Comparison of ENCODE assay signal across 13 mouse cellular contexts in the genomic region with DNA sequence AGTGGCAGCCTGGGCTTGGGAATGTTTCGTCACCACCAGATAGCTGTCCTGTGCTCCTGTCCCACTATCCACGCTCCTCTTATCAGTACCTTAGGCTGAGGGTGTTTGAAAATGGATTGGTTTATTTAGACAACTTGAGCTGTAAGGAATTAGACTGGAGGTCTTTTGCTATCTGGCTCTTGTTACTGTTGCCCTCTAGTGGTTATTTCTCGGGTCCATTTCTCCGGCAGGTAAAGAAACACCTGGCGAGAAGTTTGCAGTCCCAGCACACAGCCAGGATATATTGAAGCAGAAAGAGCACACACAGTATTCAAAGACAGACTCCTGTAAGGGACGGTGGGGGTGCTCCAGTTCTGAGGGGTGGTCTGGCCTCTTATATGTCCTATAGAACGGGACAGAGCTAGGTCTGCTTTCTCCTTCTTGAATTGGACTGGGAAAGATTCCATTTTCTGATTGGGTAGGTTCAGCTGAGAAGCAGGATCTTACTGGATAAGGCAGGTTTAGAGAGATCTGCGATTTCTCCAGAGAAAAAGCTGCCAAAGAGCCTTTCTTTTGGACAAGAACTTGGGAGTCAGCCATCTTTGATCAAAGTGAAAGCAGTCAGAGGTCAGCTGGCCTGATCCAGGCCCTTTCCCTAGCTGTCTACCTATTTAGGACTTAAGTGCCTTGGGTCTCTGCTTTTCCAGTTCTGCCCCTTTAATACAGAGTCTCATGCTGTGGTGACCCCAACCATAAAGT.
DNase-seq lines count a peak whose midpoint lies in the region; ATAC-seq and TF ChIP-seq lines count a peak whose summit lies in the region.
"Had no signal": no experiment of that assay in that cellular context is flagged by ENCODE, and none has a peak within 500 bp of the region (broad histone marks: within the 10 kb centered on the region; RNA-seq: fewer than 3 reads in every experiment).

No protein-coding gene starts in this region.

- peak; percentile 68 for TF ChIP-seq CTCF in intestine, postnatal 0 days (IDR thresholded peaks at IDR 0.05; ENCODE audit: low read depth)
- TF ChIP-seq CTCF in lung, postnatal 0 days (IDR thresholded peaks at IDR 0.05), result peak; percentile 57
- TF ChIP-seq CTCF in MEL (IDR thresholded peaks at IDR 0.05 in 2 of 3, conservative IDR thresholded peaks at IDR 0.05 in 1 of 3; ENCODE audit: control insufficient read depth in 1 of 3, insufficient read depth in 1 of 3, low read depth in 2 of 3, low read length in 3 of 3, poor library complexity in 1 of 3, severe bottlenecking in 1 of 3), result peak; percentile 19 to 42 (median 27); a peak in 5 of 6 replicates

- H3K4me3 ChIP-seq in intestine, postnatal 0 days (ENCODE audit: low read depth, low read length), result no peak overlapping the region
- no peak overlapping the region for H3K4me3 ChIP-seq in intestine, embryonic 15.5 days (replicated peaks)
- no peak overlapping the region for H3K4me3 ChIP-seq in lung, postnatal 0 days (ENCODE audit: low read depth, low read length)
- H3K4me3 ChIP-seq in MEL (ENCODE audit: control insufficient read depth in 1 of 2, insufficient read depth in 1 of 2, low read depth in 2 of 2, low read length in 2 of 2), result no peak overlapping the region
- H3K4me3 ChIP-seq in brown adipose tissue, adult 24 weeks (ENCODE audit: insufficient read depth, low read depth, low read length), result peak overlapping the region; percentile 6; the same call in 1 of the 2 replicates
- H3K4me3 ChIP-seq: forebrain, embryonic 12.5 days; limb, embryonic 15.5 days; midbrain, embryonic 12.5 days had no signal

- H3K79me2 ChIP-seq in MEL (ENCODE audit: control insufficient read depth, insufficient read depth, low read length, poor library complexity), result no peaks in the 10 kb centered on the region

- WGBS in intestine, postnatal 0 days, result 38% methylated on average over 8 of the region's 8 CpGs
- 44% methylated on average over 8 of the region's 8 CpGs for WGBS in intestine, embryonic 15.5 days
- 26% methylated on average over 8 of the region's 8 CpGs for whole genome bisulfite sequencing in lung, postnatal 0 days

- TF ChIP-seq EP300 in lung, postnatal 0 days (IDR thresholded peaks at IDR 0.05), result no peak
- no peak for TF ChIP-seq EP300 in MEL (IDR thresholded peaks at IDR 0.05; ENCODE audit: low read depth in 1 of 2, low read length in 2 of 2)

- H3K27ac ChIP-seq in intestine, postnatal 0 days (ENCODE audit: low read depth, low read length), result no peak overlapping the region
- no peak overlapping the region for H3K27ac ChIP-seq in intestine, embryonic 15.5 days
- H3K27ac ChIP-seq in lung, postnatal 0 days (ENCODE audit: low read length), result no peak overlapping the region
- H3K27ac ChIP-seq in MEL (ENCODE audit: control insufficient read depth, low read depth, low read length), result no peak overlapping the region
- H3K27ac ChIP-seq in brown adipose tissue, adult 24 weeks (replicated peaks; ENCODE audit: low read depth, low read length), result peak overlapping the region; percentile 70
- H3K27ac ChIP-seq: forebrain, embryonic 12.5 days; limb, embryonic 15.5 days; midbrain, embryonic 12.5 days had no signal

- peak; percentile 27 for DNase-seq in lung, postnatal 0 days (ENCODE audit: low spot score)
- no peak for DNase-seq in lung, postnatal 14 days
- DNase-seq in MEL (ENCODE audit: low read depth, low spot score), result no peak
- DNase-seq in layer of hippocampus, postnatal 14 days (ENCODE audit: low spot score in 2 of 2), result no peak
- DNase-seq: adrenal gland, postnatal 25 days; right cerebral cortex, postnatal 4 days had no signal

- no peaks in the 10 kb centered on the region for H3K36me3 ChIP-seq in intestine, postnatal 0 days (ENCODE audit: control insufficient read depth, insufficient read depth)
- H3K36me3 ChIP-seq in intestine, embryonic 15.5 days, result no peaks in the 10 kb centered on the region
- H3K36me3 ChIP-seq in lung, postnatal 0 days (ENCODE audit: insufficient read depth, low read length), result no peaks in the 10 kb centered on the region
- H3K36me3 ChIP-seq in MEL (ENCODE audit: control insufficient read depth in 1 of 2, insufficient read depth in 2 of 2, low read length in 2 of 2), result no peaks in the 10 kb centered on the region
- H3K36me3 ChIP-seq: forebrain, embryonic 12.5 days; limb, embryonic 15.5 days; midbrain, embryonic 12.5 days had no signal

- no peak for TF ChIP-seq POLR2A in MEL (IDR thresholded peaks at IDR 0.05; ENCODE audit: control insufficient read depth in 1 of 2, insufficient read depth in 1 of 2, low read depth in 1 of 2, low read length in 2 of 2, poor library complexity in 1 of 2)

- no peaks in the 10 kb centered on the region for H3K9me3 ChIP-seq in intestine, postnatal 0 days (ENCODE audit: control insufficient read depth)
- H3K9me3 ChIP-seq in intestine, embryonic 15.5 days, result no peaks in the 10 kb centered on the region
- H3K9me3 ChIP-seq in lung, postnatal 0 days (ENCODE audit: low read length), result no peaks in the 10 kb centered on the region
- no peaks in the 10 kb centered on the region for H3K9me3 ChIP-seq in MEL (replicated peaks; ENCODE audit: insufficient read depth, low read length)
- H3K9me3 ChIP-seq: forebrain, embryonic 12.5 days; limb, embryonic 15.5 days; midbrain, embryonic 12.5 days had no signal

- no peak overlapping the region for H3K9ac ChIP-seq in intestine, postnatal 0 days (ENCODE audit: low read depth, low read length)
- no peak overlapping the region for H3K9ac ChIP-seq in intestine, embryonic 15.5 days
- H3K9ac ChIP-seq in lung, postnatal 0 days (replicated peaks; ENCODE audit: low read depth), result no peak overlapping the region
- H3K9ac ChIP-seq in MEL (ENCODE audit: control insufficient read depth, low read depth, low read length, poor library complexity, severe bottlenecking), result no peak overlapping the region
- H3K9ac ChIP-seq: forebrain, embryonic 12.5 days; limb, embryonic 15.5 days; midbrain, embryonic 12.5 days had no signal

- ATAC-seq in intestine, postnatal 0 days, result no peak
- no peak for ATAC-seq in intestine, embryonic 15.5 days
- no peak for ATAC-seq in lung, postnatal 0 days
- ATAC-seq: hindbrain, embryonic 16.5 days had no signal

- no peaks in the 10 kb centered on the region for H3K27me3 ChIP-seq in intestine, postnatal 0 days (replicated peaks; ENCODE audit: control insufficient read depth, insufficient read depth, low read length)
- H3K27me3 ChIP-seq in intestine, embryonic 15.5 days (replicated peaks), result no peaks in the 10 kb centered on the region
- H3K27me3 ChIP-seq in lung, postnatal 0 days (replicated peaks; ENCODE audit: insufficient read depth, low read length), result no peaks in the 10 kb centered on the region
- H3K27me3 ChIP-seq in MEL (ENCODE audit: control insufficient read depth in 1 of 2, insufficient read depth in 2 of 2, low read length in 2 of 2), result no peaks in the 10 kb centered on the region
- H3K27me3 ChIP-seq: forebrain, embryonic 12.5 days; limb, embryonic 15.5 days; midbrain, embryonic 12.5 days had no signal

- peak overlapping the region; percentile 25; the same call in 1 of the 2 replicates for H3K4me2 ChIP-seq in intestine, postnatal 0 days (replicated peaks; ENCODE audit: low read depth)
- H3K4me2 ChIP-seq in intestine, embryonic 15.5 days (replicated peaks), result no peak overlapping the region
- H3K4me2 ChIP-seq in lung, postnatal 0 days (replicated peaks; ENCODE audit: low read depth, low read length), result no peak overlapping the region
- H3K4me2 ChIP-seq: forebrain, embryonic 12.5 days; limb, embryonic 15.5 days; midbrain, embryonic 12.5 days had no signal

- TF ChIP-seq RAD21 in MEL (IDR thresholded peaks at IDR 0.05; ENCODE audit: low read depth, low read length), result peak; percentile 18

- H3K4me1 ChIP-seq in intestine, postnatal 0 days (replicated peaks; ENCODE audit: control insufficient read depth, insufficient read depth, low read length), result no peaks in the 10 kb centered on the region
- H3K4me1 ChIP-seq in intestine, embryonic 15.5 days (replicated peaks), result no peaks in the 10 kb centered on the region
- no peaks in the 10 kb centered on the region for H3K4me1 ChIP-seq in lung, postnatal 0 days (ENCODE audit: insufficient read depth, low read depth, low read length)
- no peaks in the 10 kb centered on the region for H3K4me1 ChIP-seq in MEL (ENCODE audit: control insufficient read depth in 1 of 2, insufficient read depth in 2 of 2, low read length in 2 of 2)
- no peaks in the 10 kb centered on the region; the same call in 1 of the 2 replicates for H3K4me1 ChIP-seq in brown adipose tissue, adult 24 weeks (ENCODE audit: control insufficient read depth, insufficient read depth, insufficient read length, low read length)
- H3K4me1 ChIP-seq: limb, embryonic 15.5 days had no signal

TF ChIP-seq in MEL, 35 proteins besides CTCF, POLR2A, EP300 and RAD21:
- TF ChIP-seq SMC3 (IDR thresholded peaks at IDR 0.05; ENCODE audit: low read depth, low read length), result peak; percentile 30
- 0 out of 2 replicates have a peak, but pooled peaks have one; percentile 14 for TF ChIP-seq ZC3H11A (IDR thresholded peaks at IDR 0.05; ENCODE audit: low read depth, low read length)
- TF ChIP-seq MAX (IDR thresholded peaks at IDR 0.05; ENCODE audit: low read length), result no peak
